Mouse (Mus musculus) ovary, adult 10 weeks (tissue): ENCODE measurements around the gene Psg29. TPM values are rescaled to one million over a fixed set of nuclear protein-coding genes. Genes with fewer than 3 reads are reported as not detected.

Experiments used
- polyA plus RNA-seq: library from polyadenylated mRNA; stranded (reverse); fragments of 350-450 nt; fragmentation: Illumina TruSeq; extraction: RNeasy Lipid Tissue Mini Kit (QIAGEN cat#74804); gene quantifications from one replicate; pipeline ENCODE4 v1.2.3, GENCODE M21; 2014

The Psg29 gene
- polyA plus RNA-seq, result not detected

GRCm38 (mm10) chr7:17203177-17203576 is at the start of gene Psg29:
Psg29 (plus strand) TSS chr7:17203477.

Other genes starting within 250 kb of the Psg29 start
- gene Pnmal1, start 243.8 kb upstream of the Psg29 start, polyA plus RNA-seq, result 1.6 TPM
- gene Gm42372, start 220.4 kb upstream of the Psg29 start, polyA plus RNA-seq, result not detected
- gene Ccdc8, start 210.8 kb upstream of the Psg29 start, polyA plus RNA-seq, result 8.7 TPM
- 7.8 TPM for gene Ppp5c, start 175.6 kb upstream of the Psg29 start, polyA plus RNA-seq
- 1.7 TPM for gene Hif3a, start 141.1 kb upstream of the Psg29 start, polyA plus RNA-seq
- not detected for gene Psg16, start 129.4 kb upstream of the Psg29 start, polyA plus RNA-seq
- gene Ceacam3, start 53.2 kb upstream of the Psg29 start, polyA plus RNA-seq, result not detected